Mouse (Mus musculus): Measurements from ENCODE around the gene Heatr3. TPM values are rescaled to one million over a fixed set of nuclear protein-coding genes. Genes with fewer than 3 reads are reported as not detected.

The Heatr3 gene
- polyA plus RNA-seq (2015; fragmentation: Nextera tagmentation; extraction: Ambion mirVana), result 47.1 and 50.5 TPM in 2 replicates

DNA sequence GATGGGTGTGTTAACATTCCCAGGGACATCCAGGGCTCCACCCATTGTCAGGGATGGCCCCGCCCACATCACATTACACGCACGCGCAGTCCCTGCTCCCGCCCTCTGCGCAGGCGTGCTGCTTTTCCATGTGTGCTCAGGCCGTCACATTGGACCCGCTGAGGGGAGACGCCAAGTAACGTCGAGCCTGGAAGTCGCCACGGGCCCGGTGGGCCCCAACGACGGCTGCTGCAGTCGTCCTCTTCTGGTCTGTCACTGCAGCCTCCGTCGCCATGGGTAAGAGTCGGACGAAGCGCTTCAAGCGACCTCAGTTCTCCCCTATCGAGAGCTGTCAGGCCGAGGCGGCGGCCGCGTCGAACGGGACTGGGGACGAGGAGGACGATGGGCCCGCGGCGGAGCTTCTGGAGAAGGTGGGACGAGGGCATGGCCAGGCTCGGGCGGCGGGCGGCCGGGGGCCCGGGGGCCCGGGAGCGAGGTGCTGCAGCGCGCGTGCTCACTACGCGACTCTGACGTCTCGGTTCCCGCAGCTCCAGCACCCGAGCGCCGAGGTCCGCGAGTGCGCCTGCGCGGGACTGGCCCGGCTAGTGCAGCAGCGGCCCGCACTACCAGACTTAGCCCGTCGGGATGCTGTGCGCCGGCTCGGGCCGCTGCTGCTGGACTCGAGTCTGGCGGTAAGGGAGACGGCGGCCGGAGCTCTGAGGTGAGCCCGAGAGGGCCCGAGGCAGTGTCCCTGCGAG, at the start of gene Heatr3:
Gene Heatr3 (plus strand): TSS at position 108 of the 737 bp plus-strand sequence.
- Histone ChIP-seq H3K9me3 (replicated peaks) (no peaks in the 10 kb centered on the region), H3K36me3 (peaks cover 50% of the 10 kb centered on the region), H3K4me2 (replicated peaks) (peak within 1 kb of the TSS; percentile 69), H3K27ac (replicated peaks) (peak within 1 kb of the TSS; percentile 95), H3K4me1 (peaks cover 14% of the 10 kb centered on the region), H3K27me3 (no peaks in the 10 kb centered on the region), H3K4me3 (replicated peaks) (peak within 1 kb of the TSS; percentile 96), H3K9ac (peak within 1 kb of the TSS; percentile 78)
- WGBS, result under 1% methylated on average over 78 of the region's 79 CpGs
- ATAC-seq (ENCODE audit: insufficient number of reproducible peaks, low FRiP score, low TSS enrichment, low read depth), result peak; percentile 97

DNA sequence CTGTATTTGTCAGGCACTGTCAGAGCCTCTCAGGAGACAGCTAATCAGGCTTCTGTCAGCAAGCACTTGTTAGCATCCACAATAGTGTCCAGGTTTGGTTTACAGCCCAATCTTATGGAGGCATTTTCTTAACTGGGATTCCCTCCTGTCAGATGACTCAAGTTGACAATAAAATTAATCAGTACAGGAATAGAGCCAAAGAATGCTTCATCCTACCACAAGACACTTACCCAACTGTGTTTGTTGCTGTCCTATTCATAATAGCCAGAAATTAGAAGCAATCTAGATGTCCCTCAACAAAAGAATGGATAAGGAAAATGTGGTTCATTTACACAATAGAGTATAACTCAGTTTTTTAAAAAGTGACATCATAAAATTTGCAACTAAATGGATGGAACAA, 49.6 kb upstream of the Heatr3 start:
- H3K27ac ChIP-seq (replicated peaks), result no peak overlapping the region
- no peaks in the 10 kb centered on the region for H3K9me3 ChIP-seq (replicated peaks)
- no peak overlapping the region for H3K4me2 ChIP-seq (replicated peaks)
- H3K4me3 ChIP-seq (replicated peaks), result no peak overlapping the region
- no peaks in the 10 kb centered on the region for H3K4me1 ChIP-seq
- no peak for ATAC-seq (ENCODE audit: insufficient number of reproducible peaks, low FRiP score, low TSS enrichment, low read depth)
- H3K9ac ChIP-seq, result no peak overlapping the region
- no peaks in the 10 kb centered on the region for H3K27me3 ChIP-seq
- no peaks in the 10 kb centered on the region for H3K36me3 ChIP-seq

DNA sequence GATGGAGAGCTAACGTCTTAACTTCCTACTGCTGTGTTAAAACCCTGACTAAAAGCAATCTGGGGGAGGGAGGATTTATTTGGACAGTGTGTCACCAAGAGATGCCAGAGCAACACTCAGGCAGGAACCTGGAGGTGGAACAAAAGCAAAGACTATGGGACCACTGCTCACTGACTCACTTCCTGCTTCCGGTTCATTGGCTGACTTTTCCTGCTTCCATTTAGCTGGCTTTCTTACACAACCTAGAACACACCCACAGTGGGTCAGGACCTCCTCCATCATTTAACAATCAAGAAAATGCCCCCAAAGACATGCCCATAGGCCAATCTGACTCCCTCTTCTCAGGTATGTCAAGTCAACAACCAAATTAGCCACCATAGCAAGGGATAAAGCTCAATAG, 46.0 kb upstream of the Heatr3 start:
- Histone ChIP-seq H3K9ac (no peak overlapping the region), H3K36me3 (no peaks in the 10 kb centered on the region), H3K4me1 (no peaks in the 10 kb centered on the region), H3K27ac (replicated peaks) (no peak overlapping the region), H3K4me2 (replicated peaks) (no peak overlapping the region), H3K9me3 (replicated peaks) (no peaks in the 10 kb centered on the region), H3K27me3 (no peaks in the 10 kb centered on the region), H3K4me3 (replicated peaks) (no peak overlapping the region)
- ATAC-seq (ENCODE audit: insufficient number of reproducible peaks, low FRiP score, low TSS enrichment, low read depth), result no peak
- WGBS, result 94% methylated on average over 2 of the region's 2 CpGs

GRCm38 (mm10) chr8:88093367-88093766, 44.3 kb upstream of the Heatr3 start:
- no peaks in the 10 kb centered on the region for H3K4me1 ChIP-seq
- no peaks in the 10 kb centered on the region for H3K9me3 ChIP-seq (replicated peaks)
- no peak for ATAC-seq (ENCODE audit: insufficient number of reproducible peaks, low FRiP score, low TSS enrichment, low read depth)
- WGBS, result 38% methylated on average over 4 of the region's 4 CpGs
- no peak overlapping the region for H3K9ac ChIP-seq
- no peaks in the 10 kb centered on the region for H3K36me3 ChIP-seq
- H3K4me3 ChIP-seq (replicated peaks), result no peak overlapping the region
- H3K27ac ChIP-seq (replicated peaks), result no peak overlapping the region
- H3K27me3 ChIP-seq, result no peaks in the 10 kb centered on the region
- no peak overlapping the region for H3K4me2 ChIP-seq (replicated peaks)

GRCm38 (mm10) chr8:88098856-88099255, 38.8 kb upstream of the Heatr3 start:
- Histone ChIP-seq H3K27ac (replicated peaks) (no peak overlapping the region), H3K4me3 (replicated peaks) (no peak overlapping the region), H3K36me3 (no peaks in the 10 kb centered on the region), H3K4me1 (no peaks in the 10 kb centered on the region), H3K9me3 (replicated peaks) (no peaks in the 10 kb centered on the region), H3K27me3 (no peaks in the 10 kb centered on the region), H3K9ac (no peak overlapping the region), H3K4me2 (replicated peaks) (no peak overlapping the region)
- WGBS, result 82% methylated on average over 4 of the region's 4 CpGs
- ATAC-seq (ENCODE audit: insufficient number of reproducible peaks, low FRiP score, low TSS enrichment, low read depth), result no peak

DNA sequence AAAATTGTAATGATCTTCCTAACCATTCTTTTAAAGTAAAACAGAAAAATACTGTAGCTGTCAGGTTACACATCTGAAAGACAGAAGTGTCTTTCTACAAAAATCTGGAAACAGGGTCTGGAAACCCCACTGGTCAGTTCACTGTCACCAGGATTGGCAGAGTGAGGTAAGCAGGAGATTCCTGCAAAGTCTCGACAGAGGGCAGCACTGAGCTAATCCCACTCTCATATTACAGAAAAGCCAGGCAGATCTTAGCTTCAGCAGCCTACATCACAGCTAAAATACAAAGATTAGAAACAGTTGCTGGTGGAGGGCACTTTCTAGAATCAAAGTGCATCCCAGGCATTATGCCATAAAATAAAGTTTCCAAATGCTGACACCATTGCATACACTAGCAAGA, 38.1 kb upstream of the Heatr3 start:
- Histone ChIP-seq H3K9me3 (replicated peaks) (no peaks in the 10 kb centered on the region), H3K9ac (no peak overlapping the region), H3K36me3 (no peaks in the 10 kb centered on the region), H3K27me3 (no peaks in the 10 kb centered on the region), H3K4me1 (no peaks in the 10 kb centered on the region), H3K27ac (replicated peaks) (no peak overlapping the region), H3K4me3 (replicated peaks) (no peak overlapping the region), H3K4me2 (replicated peaks) (no peak overlapping the region)
- 0% methylated on average over 1 of the region's 1 CpGs for WGBS
- no peak for ATAC-seq (ENCODE audit: insufficient number of reproducible peaks, low FRiP score, low TSS enrichment, low read depth)

DNA sequence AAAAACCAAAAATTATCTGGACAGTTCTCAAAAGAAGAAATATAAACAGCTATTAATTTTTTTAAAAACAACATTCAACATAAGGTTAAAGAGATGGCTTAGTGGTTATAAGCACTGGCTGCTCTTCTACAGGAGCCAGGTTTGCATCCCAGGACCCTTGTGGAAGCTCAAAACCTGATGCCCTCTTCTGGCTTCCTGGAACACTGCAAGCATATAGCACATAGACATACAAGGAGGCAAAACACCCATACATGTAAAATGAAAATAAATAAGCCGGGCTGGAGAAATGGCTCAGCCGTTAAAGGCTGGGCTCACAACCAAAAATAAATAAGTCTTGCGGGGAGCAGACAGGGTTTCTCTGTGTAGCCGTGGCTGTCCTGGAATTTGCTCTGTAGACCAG, 28.4 kb upstream of the Heatr3 start:
- no peak overlapping the region for H3K4me3 ChIP-seq (replicated peaks)
- no peak overlapping the region for H3K4me2 ChIP-seq (replicated peaks)
- ATAC-seq (ENCODE audit: insufficient number of reproducible peaks, low FRiP score, low TSS enrichment, low read depth), result no peak
- H3K9me3 ChIP-seq (replicated peaks), result no peaks in the 10 kb centered on the region
- no peak overlapping the region for H3K9ac ChIP-seq
- peaks cover 4% of the 10 kb centered on the region; the same call in 1 of the 2 replicates for H3K27me3 ChIP-seq
- no peak overlapping the region for H3K27ac ChIP-seq (replicated peaks)
- WGBS, result 87% methylated on average over 4 of the region's 4 CpGs
- H3K36me3 ChIP-seq, result no peaks in the 10 kb centered on the region
- no peaks in the 10 kb centered on the region for H3K4me1 ChIP-seq

GRCm38 (mm10) chr8:88118456-88119036, 19.1 kb upstream of the Heatr3 start, which contains the start of gene Cnep1r1:
Cnep1r1 (plus strand) TSS chr8:88118769.
- H3K27me3 ChIP-seq, result no peaks in the 10 kb centered on the region
- no peaks in the 10 kb centered on the region for H3K4me1 ChIP-seq
- peak within 1 kb of the TSS; percentile 88 for H3K27ac ChIP-seq (replicated peaks)
- no peaks in the 10 kb centered on the region for H3K9me3 ChIP-seq (replicated peaks)
- H3K9ac ChIP-seq, result peak within 1 kb of the TSS; percentile 82
- WGBS, result under 1% methylated on average over 49 of the region's 49 CpGs
- ATAC-seq (ENCODE audit: insufficient number of reproducible peaks, low FRiP score, low TSS enrichment, low read depth), result peak; percentile 99
- peaks cover 19% of the 10 kb centered on the region for H3K36me3 ChIP-seq
- peak within 1 kb of the TSS; percentile 97 for H3K4me3 ChIP-seq (replicated peaks)
- H3K4me2 ChIP-seq (replicated peaks), result peak within 1 kb of the TSS; percentile 49

GRCm38 (mm10) chr8:88119076-88119475, 18.6 kb upstream of the Heatr3 start:
- peaks cover 20% of the 10 kb centered on the region for H3K36me3 ChIP-seq
- WGBS, result under 1% methylated on average over 11 of the region's 11 CpGs
- H3K27me3 ChIP-seq, result no peaks in the 10 kb centered on the region
- ATAC-seq (ENCODE audit: insufficient number of reproducible peaks, low FRiP score, low TSS enrichment, low read depth), result no peak
- peak overlapping the region; percentile 88 for H3K27ac ChIP-seq (replicated peaks)
- peak overlapping the region; percentile 82 for H3K9ac ChIP-seq
- H3K9me3 ChIP-seq (replicated peaks), result no peaks in the 10 kb centered on the region
- no peaks in the 10 kb centered on the region for H3K4me1 ChIP-seq
- H3K4me2 ChIP-seq (replicated peaks), result peak overlapping the region; percentile 49
- H3K4me3 ChIP-seq (replicated peaks), result peak overlapping the region; percentile 97

DNA sequence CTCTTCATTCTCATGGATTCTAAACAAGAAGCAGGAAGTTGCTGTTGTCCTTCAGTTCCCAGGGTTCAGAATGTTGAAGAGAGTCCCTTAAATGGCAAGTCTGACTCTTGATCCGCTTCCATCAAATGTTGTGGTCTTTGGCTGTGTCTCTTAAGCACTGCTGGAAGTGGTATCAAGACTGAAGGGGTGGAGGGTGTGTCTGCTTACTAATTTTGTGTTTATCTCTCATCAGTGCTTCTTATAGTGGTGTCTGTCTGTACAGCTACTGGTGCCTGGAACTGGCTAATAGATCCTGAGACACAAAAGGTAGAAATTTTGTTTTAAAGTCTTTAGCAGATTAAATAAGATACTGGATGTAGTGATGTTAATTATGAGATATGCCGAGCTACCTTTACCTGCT, 12.8 kb upstream of the Heatr3 start:
- H3K27me3 ChIP-seq, result no peaks in the 10 kb centered on the region
- no peak overlapping the region for H3K27ac ChIP-seq (replicated peaks)
- 85% methylated on average over 2 of the region's 2 CpGs for WGBS
- H3K4me3 ChIP-seq (replicated peaks), result no peak overlapping the region
- H3K36me3 ChIP-seq, result peaks cover 35% of the 10 kb centered on the region
- H3K4me2 ChIP-seq (replicated peaks), result no peak overlapping the region
- H3K9me3 ChIP-seq (replicated peaks), result no peaks in the 10 kb centered on the region
- H3K4me1 ChIP-seq, result no peaks in the 10 kb centered on the region
- no peak for ATAC-seq (ENCODE audit: insufficient number of reproducible peaks, low FRiP score, low TSS enrichment, low read depth)
- no peak overlapping the region for H3K9ac ChIP-seq

DNA sequence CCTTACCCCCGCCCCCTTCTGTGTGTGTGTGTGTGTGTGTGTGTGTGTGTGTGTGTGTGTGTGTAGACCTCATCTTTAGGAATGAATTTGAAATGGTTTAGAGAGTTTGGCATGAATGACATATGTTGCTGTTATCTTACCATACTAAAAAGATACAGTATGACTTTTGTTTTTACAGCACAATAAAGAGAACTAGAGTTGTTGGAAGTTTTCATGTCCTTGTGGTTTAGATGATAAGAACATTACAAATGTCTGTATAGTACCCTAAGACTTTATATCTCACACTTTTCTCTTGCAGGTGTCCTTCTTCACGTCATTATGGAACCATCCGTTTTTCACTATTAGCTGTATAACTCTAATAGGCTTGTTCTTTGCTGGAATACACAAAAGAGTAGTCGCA, 8.3 kb upstream of the Heatr3 start:
- no peaks in the 10 kb centered on the region for H3K4me1 ChIP-seq

More for the DNA sequence above, 8.3 kb upstream of the Heatr3 start:
- Histone ChIP-seq H3K4me2 (replicated peaks) (no peak overlapping the region), H3K27ac (replicated peaks) (no peak overlapping the region), H3K4me3 (replicated peaks) (no peak overlapping the region), H3K27me3 (no peaks in the 10 kb centered on the region), H3K9me3 (replicated peaks) (no peaks in the 10 kb centered on the region), H3K9ac (no peak overlapping the region), H3K36me3 (peaks cover 47% of the 10 kb centered on the region)
- 92% methylated on average over 4 of the region's 4 CpGs for WGBS
- no peak for ATAC-seq (ENCODE audit: insufficient number of reproducible peaks, low FRiP score, low TSS enrichment, low read depth)
